ENCODE assay signal across 8 mouse cellular contexts in genomic region chr1:153386271-153387069, GRCm38 (mm10). TPM values are rescaled to one million over a fixed set of nuclear protein-coding genes. Genes with fewer than 3 reads are reported as not detected.
DNase-seq lines count a peak whose midpoint lies in the region; ATAC-seq and TF ChIP-seq lines count a peak whose summit lies in the region.

No protein-coding gene starts in this region.

- H3K9me3 ChIP-seq in forebrain, embryonic 12.5 days, result no peaks in the 10 kb centered on the region
- no peaks in the 10 kb centered on the region for H3K9me3 ChIP-seq in heart, postnatal 0 days (replicated peaks; ENCODE audit: control insufficient read depth, low read length)
- H3K9me3 ChIP-seq in liver, embryonic 16.5 days (replicated peaks; ENCODE audit: control insufficient read depth, low read length), result no peaks in the 10 kb centered on the region

- DNase-seq in CD8-positive naive resting alpha-beta T cell, adult 2 months (ENCODE audit: low read depth in 2 of 2, low spot score in 2 of 2), result peak; percentile 34 to 56
- DNase-seq in c-Kit-positive CD71-positive TER-119-negative erythroid progenitor cells, embryonic 14.5 days (ENCODE audit: low read depth), result peak; percentile 22
- DNase-seq in heart, postnatal 0 days (ENCODE audit: low spot score), result peak; percentile 81
- DNase-seq in kidney, postnatal 4 days, result peak; percentile 89 to 91
- DNase-seq in testis, postnatal 14 days (ENCODE audit: low spot score), result peak; percentile 74

- TF ChIP-seq EP300 in heart, postnatal 0 days (IDR thresholded peaks at IDR 0.05; ENCODE audit: low read depth), result 0 out of 2 replicates have a peak, but pooled peaks have one; percentile 46

- H3K9ac ChIP-seq in forebrain, embryonic 12.5 days, result no peak overlapping the region
- no peak overlapping the region for H3K9ac ChIP-seq in heart, postnatal 0 days (replicated peaks; ENCODE audit: low read depth, low read length)
- H3K9ac ChIP-seq in liver, embryonic 16.5 days (ENCODE audit: low read depth, low read length), result no peak overlapping the region

- no peaks in the 10 kb centered on the region for H3K4me1 ChIP-seq in forebrain, embryonic 12.5 days
- H3K4me1 ChIP-seq in heart, postnatal 0 days (ENCODE audit: control insufficient read depth, insufficient read depth), result no peaks in the 10 kb centered on the region
- no peaks in the 10 kb centered on the region; the same call in 1 of the 2 replicates for H3K4me1 ChIP-seq in liver, embryonic 16.5 days (ENCODE audit: control insufficient read depth, low read depth, low read length)

- H3K36me3 ChIP-seq in forebrain, embryonic 12.5 days (replicated peaks), result no peaks in the 10 kb centered on the region
- no peaks in the 10 kb centered on the region for H3K36me3 ChIP-seq in heart, postnatal 0 days (replicated peaks; ENCODE audit: control insufficient read depth, insufficient read depth, low read length)
- no peaks in the 10 kb centered on the region for H3K36me3 ChIP-seq in liver, embryonic 16.5 days (ENCODE audit: control insufficient read depth, insufficient read depth)

- no peak overlapping the region for H3K4me2 ChIP-seq in forebrain, embryonic 12.5 days
- H3K4me2 ChIP-seq in heart, postnatal 0 days (ENCODE audit: low read depth, low read length), result no peak overlapping the region
- H3K4me2 ChIP-seq in liver, embryonic 16.5 days (ENCODE audit: low read depth, low read length), result no peak overlapping the region

- peak; percentile 77 for ATAC-seq in forebrain, embryonic 12.5 days (ENCODE audit: low FRiP score)
- peak; percentile 87 for ATAC-seq in heart, postnatal 0 days (ENCODE audit: insufficient read depth, low read depth)
- ATAC-seq in liver, embryonic 16.5 days (ENCODE audit: low read depth), result peak; percentile 66
- ATAC-seq in neutrophil, adult 5-6 weeks (ENCODE audit: extremely low read depth, insufficient number of reproducible peaks, low FRiP score, poor library complexity, severe bottlenecking), result peak; percentile 82

- 52% methylated on average over 25 of the region's 25 CpGs for WGBS in forebrain, embryonic 12.5 days
- WGBS in heart, postnatal 0 days, result 45% methylated on average over 25 of the region's 25 CpGs
- WGBS in liver, embryonic 16.5 days (ENCODE audit: insufficient replicate concordance), result 48% methylated on average over 25 of the region's 25 CpGs

- H3K27ac ChIP-seq in forebrain, embryonic 12.5 days, result no peak overlapping the region
- H3K27ac ChIP-seq in heart, postnatal 0 days (ENCODE audit: low read depth), result no peak overlapping the region
- no peak overlapping the region for H3K27ac ChIP-seq in liver, embryonic 16.5 days (ENCODE audit: low read length)

- H3K4me3 ChIP-seq in forebrain, embryonic 12.5 days (replicated peaks), result no peak overlapping the region
- no peak overlapping the region for H3K4me3 ChIP-seq in heart, postnatal 0 days (ENCODE audit: low read depth, low read length)
- no peak overlapping the region for H3K4me3 ChIP-seq in liver, embryonic 16.5 days (ENCODE audit: low read depth, low read length)

- peak; percentile 99 for TF ChIP-seq CTCF in heart, postnatal 0 days (IDR thresholded peaks at IDR 0.05; ENCODE audit: low read depth)

- no peaks in the 10 kb centered on the region for H3K27me3 ChIP-seq in forebrain, embryonic 12.5 days
- no peaks in the 10 kb centered on the region for H3K27me3 ChIP-seq in heart, postnatal 0 days (ENCODE audit: control insufficient read depth, insufficient read depth, low read length)
- H3K27me3 ChIP-seq in liver, embryonic 16.5 days (ENCODE audit: control insufficient read depth, insufficient read depth, low read depth, low read length), result no peaks in the 10 kb centered on the region

RNA-seq across cellular contexts. Expression of gene Shcbp1l, which starts 38.5 kb away (rescaled TPM):
- polyA plus RNA-seq in forebrain, embryonic 12.5 days (2016; fragmentation: Nextera tagmentation; extraction: Ambion mirVana), result 0.12 and 0.29 TPM in 2 replicates
- not detected in 2 replicates for total RNA-seq in heart, postnatal 0 days (2014; rRNA removed; ENCODE audit: low replicate concordance)
- 0.07 TPM in 1 of 2 replicates, not detected in the other for polyA plus RNA-seq in heart, postnatal 0 days (2015; fragmentation: Nextera tagmentation; extraction: Ambion mirVana)
- polyA plus RNA-seq in liver, embryonic 16.5 days (2015; fragmentation: Nextera tagmentation; extraction: Ambion mirVana), result 0.32 and 0.33 TPM in 2 replicates
- 5.5 and 6.1 TPM in 2 replicates for total RNA-seq in neutrophil, adult 5-6 weeks (2017)

RNA-seq across cellular contexts. Expression of gene Lamc1, which starts 53.9 kb away (rescaled TPM):
- polyA plus RNA-seq in forebrain, embryonic 12.5 days (2016; fragmentation: Nextera tagmentation; extraction: Ambion mirVana), result 26.0 and 26.3 TPM in 2 replicates
- total RNA-seq in heart, postnatal 0 days (2014; rRNA removed; ENCODE audit: low replicate concordance), result 186 and 215 TPM in 2 replicates
- 55.9 and 62.8 TPM in 2 replicates for polyA plus RNA-seq in heart, postnatal 0 days (2015; fragmentation: Nextera tagmentation; extraction: Ambion mirVana)
- polyA plus RNA-seq in liver, embryonic 16.5 days (2015; fragmentation: Nextera tagmentation; extraction: Ambion mirVana), result 7.7 and 8.9 TPM in 2 replicates
- total RNA-seq in neutrophil, adult 5-6 weeks (2017), result 12.2 and 13.8 TPM in 2 replicates

Comparison
In these comparisons a context has a peak if more than half of its experiments do, and no peak if none do; other contexts are left out.
1. DNase-seq: peak in every context shown above with its lines; median percentile 90 in kidney, postnatal 4 days; 81 in heart, postnatal 0 days; 74 in testis, postnatal 14 days; 45 in CD8-positive naive resting alpha-beta T cell, adult 2 months; 22 in c-Kit-positive CD71-positive TER-119-negative erythroid progenitor cells, embryonic 14.5 days.